Mouse (Mus musculus) gastrocnemius, postnatal 36 days (tissue): Measurements from ENCODE around the gene Adamtsl4. TPM values are rescaled to one million over a fixed set of nuclear protein-coding genes. Genes with fewer than 3 reads are reported as not detected.

ENCODE experiments used
- DNase-seq, 2 experiments: peaks; one replicate each; pipeline ENCODE4 v3.0.0; 2022
- intact Hi-C: fragments of 180-260 bp; cut with DNase I; formaldehyde crosslinking; loops from one replicate; pipeline ENCODE4 v1.15.1; 2025
- microRNA-seq, 2 experiments: library from miRNA; unstranded; fragments of <30 nt; microRNA quantifications; one replicate each; pipeline ENCODE4 v1.2.0; 2021
- total RNA-seq, 2 experiments: library from RNA; stranded (reverse); gene quantifications; 2 replicates each; pipeline ENCODE4 v1.2.3; 2021

Gene Adamtsl4
- total RNA-seq, 2 experiments from 2014 or later = 25.7 to 41.2 TPM

DNA sequence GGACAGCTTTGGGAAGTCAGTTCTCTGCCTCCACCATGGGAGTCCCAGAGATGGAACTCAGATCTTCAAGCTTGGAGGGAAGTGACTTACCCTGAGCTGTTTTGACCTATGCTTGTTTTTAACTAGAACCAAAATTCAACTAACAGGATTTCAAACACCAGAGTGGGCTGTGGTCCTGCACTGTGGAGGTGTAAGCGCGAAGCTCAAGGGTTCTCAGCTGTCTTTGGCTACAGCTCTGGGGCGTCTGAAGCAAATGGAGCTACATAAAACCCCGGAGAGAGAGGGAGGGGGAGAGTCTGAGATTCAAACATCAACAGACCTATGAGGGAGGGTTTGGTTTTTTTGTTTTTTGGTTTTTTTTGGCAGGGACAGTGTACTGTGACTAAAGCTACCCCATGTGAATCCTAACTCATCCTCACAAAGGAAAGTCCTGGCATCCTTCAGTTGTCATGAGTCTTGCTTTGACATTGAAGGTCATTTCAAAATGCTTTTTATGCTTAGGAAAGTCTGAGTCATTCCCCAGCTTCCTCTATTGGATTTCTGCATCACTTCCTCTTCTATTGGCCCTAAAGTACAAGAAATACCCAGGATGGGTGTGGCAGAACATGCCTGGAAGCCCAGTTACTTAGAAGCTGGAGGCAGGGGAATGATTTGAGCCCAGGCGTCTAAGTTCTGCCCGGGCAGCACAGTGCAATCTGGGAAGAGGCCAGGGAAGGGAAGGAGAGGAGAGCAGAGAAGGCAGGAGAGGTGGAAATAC lies 37.3 kb downstream of the Adamtsl4 start:
- intact Hi-C loops = no loop called here
- DNase-seq = peak in 1 of 2 experiments; percentile 51

DNA sequence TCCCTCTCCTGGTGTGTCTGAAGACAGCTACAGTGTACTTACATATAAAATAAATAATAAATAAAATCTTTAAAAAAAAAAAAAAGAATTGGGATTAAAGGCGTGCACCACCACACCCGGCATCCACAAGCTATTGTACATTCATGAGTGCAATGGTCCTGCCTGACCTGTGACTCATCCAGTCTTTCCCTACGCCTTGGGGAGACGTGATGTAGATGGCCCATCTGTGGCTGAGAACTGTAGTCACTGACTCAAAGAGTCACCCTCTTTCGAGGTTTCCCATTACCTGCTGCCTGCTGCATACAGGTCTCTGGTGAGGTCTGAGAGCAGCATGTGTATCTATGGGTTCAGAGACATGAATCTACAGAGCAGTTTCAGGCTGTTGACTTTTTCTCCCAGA lies 39.7 kb downstream of the Adamtsl4 start:
- no peak for DNase-seq
- intact Hi-C loops = no loop called here

DNA sequence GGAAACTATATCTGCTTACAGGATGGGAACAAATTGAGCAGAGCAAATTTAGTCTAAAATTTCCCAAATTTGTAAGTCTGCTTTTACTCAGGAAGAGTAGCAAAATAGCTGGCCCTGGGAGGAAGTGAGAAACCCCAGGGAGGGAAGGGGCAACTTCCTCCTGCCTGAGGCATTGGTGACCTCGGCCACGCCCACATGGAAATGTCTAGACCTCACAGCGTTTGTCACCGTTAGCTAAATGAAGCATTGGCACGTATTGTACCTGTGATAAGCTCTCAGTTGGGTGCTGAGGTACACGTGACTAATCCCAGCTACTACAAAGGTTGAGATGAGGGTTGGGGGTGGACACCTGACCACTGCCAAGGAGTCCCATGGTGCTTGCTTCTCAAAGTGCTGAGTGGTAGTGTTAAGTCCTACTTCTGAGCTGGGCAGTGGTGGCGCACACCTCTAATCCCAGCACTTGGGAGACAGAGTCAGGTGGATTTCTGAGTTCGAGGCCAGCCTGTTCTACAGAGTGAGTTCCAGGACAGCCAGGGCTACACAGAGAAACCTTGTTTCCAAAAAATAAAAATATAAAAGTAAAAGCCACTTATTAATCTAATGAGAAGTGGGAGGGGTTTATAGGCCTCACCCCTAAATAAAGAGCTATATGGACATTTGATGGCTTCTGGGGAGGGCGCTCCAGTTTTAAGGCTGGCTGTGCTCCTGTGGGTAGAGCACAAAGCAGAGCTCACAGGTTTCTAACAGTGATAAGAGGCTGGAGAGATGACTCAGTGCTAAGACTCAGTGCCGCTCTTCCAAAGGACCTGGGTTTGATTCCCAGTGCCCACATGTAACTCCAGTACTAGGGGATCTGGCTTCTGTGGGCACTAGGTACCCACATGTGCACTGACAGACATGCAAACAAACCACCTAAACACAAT lies 42.1 kb downstream of the Adamtsl4 start:
- intact Hi-C loops = no loop called here
- no peak for DNase-seq

DNA sequence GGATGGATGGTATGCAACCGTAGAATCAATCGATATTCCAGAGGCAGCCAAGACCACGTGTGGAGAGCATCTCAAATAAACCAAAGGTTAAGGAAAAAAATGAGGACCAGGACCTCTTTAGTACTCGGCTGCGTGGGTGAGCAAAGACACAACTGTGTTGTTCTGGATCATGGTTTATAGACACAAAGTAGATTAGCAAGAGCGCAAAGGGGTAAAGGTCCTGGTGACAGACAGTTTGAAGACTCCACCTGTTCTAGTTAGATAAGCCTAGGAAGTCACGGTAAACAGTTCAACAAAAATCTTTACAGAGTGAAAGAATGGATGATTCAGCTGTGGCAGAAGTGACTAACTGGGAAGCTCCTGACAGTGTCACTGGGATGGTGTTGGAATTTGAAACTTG lies 44.6 kb downstream of the Adamtsl4 start:
- intact Hi-C loops = no loop called here

DNA sequence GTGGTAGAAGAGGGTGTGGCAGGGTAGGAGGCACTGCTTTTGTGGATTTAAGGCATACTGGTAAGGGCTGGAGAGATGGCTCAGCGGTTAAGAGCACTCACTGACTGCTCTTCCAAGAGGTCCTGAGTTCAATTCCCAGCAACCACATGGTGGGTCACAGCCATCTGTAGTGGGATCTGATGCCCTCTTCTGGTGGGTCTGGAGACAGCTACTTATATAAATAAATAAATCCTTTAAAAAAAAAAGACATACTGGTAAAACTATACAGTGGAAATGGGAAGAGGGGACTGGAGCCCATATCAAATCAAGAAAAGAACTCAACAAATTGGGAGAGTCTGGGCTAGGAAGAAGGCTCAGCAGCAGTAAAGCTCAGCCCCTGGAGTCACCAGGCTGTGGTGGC lies 48.0 kb downstream of the Adamtsl4 start:
- no peak for DNase-seq

More for the DNA sequence above, 44.6 kb downstream of the Adamtsl4 start:
- no peak for DNase-seq

DNA sequence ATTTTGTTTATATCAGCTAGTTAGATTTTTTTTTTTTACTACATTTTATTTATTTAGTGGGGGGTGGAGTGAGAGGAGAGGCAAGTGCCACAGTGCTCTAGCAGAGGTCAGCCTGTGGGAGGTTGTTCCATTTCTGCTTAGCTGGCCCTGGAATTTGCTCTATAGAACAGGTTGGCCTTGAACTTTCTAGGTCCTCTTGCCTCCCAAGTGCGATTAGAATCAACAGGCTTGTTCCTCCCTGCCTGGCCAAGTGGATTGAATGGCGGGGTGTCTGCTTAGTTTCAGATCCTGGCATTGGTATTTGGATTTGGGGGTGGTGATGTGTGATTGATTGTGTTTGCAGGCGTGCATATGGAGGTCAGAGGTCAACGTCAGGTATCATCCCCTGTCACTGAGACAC lies 51.6 kb downstream of the Adamtsl4 start:
- intact Hi-C loops = no loop called here
- no peak for DNase-seq

More for the DNA sequence above, 48.0 kb downstream of the Adamtsl4 start:
- intact Hi-C loops = no loop called here

DNA sequence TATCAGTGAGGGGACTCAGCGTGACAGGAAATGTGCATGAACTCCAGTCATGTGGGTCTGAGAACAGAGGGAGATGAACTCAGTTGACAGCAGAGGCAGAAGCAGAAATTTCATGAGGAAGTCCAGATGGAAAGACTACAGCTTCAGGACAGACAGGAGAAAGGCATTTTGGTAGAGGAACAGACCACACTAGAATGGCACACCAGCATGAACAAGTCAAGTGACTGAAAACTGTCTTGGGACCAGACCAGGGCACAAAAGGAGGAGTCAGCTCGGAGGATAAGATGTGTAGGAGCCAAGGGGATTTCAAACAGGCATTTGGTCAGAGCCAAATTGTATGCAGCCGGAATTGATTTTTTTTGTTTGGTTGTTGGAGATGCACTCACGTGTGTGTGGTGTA lies 52.1 kb downstream of the Adamtsl4 start:
- no peak for DNase-seq
- intact Hi-C loops = no loop called here

DNA sequence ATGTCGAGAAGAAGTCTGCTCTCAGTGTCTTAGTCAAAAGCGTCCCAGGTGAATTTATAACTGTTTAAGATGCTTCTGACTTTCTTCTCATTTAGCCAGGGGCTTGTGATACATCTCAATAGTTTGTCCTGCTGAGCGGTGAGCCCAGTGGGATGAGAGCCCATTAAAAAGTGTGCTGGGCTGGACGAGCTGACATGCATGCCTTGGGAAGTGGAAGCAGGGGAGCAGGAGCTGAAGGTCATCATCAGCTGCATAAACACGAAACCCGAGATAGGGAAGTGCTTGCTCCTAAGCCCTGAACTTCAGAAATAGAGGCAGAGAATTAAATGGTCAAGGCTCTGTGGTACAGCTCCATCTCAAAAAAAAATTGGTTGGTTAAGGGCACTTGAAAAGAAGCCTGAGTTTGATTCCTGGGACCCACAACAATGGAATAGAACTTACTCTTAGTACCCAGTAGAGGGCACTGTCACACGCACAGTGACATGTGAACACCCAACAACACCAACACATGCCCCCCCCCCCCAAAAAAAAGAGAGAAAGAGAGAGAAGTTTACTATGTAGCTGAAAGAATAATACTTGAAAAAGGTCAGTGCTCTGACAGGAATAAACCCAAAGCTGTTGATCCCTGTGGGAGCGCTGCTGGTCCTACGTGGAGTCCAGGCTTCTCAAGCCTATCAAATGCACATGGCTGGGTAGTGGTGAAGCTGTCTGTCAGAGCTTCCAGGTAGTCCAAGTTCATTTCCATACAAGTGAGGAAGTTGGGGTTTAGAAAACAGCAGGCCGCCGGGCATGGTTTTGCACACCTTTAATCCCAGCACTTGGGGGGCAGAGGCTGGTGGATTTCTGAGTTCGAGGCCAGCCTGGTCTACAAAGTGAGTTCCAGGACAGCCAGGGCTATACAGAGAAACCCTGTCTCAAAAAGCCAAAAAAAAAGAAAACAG lies 54.8 kb downstream of the Adamtsl4 start:
- intact Hi-C loops = loop anchor here (5.0 kb wide), 2 partner anchors 44 to 119 kb away; no protein-coding TSS in a partner anchor
- no peak for DNase-seq

DNA sequence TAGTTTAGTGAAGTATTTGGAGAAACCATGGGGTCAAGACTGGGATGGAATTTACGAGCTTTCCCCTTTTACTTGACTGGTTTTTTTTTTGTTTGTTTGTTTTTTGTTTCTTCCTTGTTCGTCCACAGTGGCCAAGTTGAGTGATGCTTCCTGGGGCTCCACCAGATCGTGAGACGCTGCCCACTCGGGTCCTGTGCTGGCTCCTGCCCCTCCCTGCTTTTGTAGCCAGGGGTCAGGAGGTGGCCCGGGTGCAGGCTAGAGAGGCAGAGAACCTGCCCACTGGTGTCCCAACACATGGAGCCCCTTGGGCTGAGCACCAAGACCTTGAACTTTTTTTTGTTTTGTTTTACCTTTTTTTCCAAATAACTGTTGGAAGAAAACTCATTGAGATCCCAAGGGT lies 56.4 kb downstream of the Adamtsl4 start:
- intact Hi-C loops = loop anchor here (5.0 kb wide), 2 partner anchors 46 to 121 kb away; no protein-coding TSS in a partner anchor
- DNase-seq = no peak

DNA sequence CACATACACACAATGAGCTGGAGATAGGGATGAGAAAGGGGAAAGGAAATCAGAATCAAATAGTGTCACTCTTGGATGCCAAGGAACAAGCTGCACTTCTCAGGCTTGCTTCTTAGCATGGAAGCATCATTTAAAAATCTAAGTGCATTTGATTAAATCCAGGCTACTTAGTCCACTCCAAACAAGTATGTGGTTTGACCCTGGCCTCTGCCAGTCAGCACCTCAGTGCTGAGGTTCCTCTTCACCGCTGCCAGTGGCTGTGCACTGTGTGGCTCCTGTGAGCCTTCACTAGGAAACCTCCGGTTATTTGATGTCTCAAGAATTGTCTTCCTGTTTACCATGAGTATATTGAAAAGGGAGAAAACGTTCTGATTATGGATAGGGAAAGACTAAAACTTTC lies 56.9 kb downstream of the Adamtsl4 start:
- DNase-seq = no peak
- intact Hi-C loops = loop anchor here (5.0 kb wide), 2 partner anchors 46 to 121 kb away; no protein-coding TSS in a partner anchor

DNA sequence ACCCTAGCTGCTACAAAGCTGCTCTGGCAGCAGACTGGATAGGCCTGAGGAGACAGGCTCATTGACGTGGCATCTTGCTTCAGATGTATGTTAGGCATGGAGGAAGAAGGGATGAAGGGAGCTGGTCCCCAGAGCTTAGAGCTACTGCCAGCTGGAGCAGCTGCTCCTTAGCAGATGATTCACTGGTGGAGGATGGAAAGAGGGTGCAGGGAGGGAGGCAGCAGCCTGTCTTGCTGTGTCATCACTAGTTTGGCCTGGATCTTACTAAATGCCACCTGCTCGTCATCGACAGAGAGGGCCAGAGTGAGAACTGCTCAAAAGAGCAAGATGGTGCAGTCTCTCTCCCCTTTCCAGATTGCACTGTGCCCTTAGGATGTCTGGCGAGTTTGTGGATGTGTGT lies 58.0 kb downstream of the Adamtsl4 start:
- DNase-seq = no peak
- intact Hi-C loops = loop anchor here (5.0 kb wide), 2 partner anchors 48 to 123 kb away; no protein-coding TSS in a partner anchor

DNA sequence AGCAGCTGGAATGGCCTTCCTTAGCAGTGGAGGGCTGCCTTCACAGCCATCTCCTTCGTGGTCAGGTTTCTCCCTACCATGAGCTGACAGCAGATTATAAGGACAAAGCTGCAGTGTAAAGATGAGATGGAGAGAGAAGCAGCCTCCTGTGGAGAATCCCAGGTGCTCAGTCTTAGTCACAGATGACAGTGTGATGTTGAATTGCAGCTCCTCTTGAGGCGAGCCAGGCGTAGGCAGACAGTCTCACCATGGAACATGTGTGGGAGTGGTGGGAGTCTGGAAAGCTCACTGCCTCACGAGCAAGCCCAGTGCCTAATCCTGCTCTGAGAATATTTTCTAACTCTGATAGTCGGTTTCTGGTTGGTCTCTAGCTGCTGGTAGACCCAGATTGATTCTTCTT lies 60.0 kb downstream of the Adamtsl4 start:
- DNase-seq = no peak
- intact Hi-C loops = no loop called here

Small RNA genes lying within 50 kb of the gene (microRNA-seq; reads per million reads assigned to microRNA genes)
- gene Mir7014 = 0 to 0.36 reads per million in 2 experiments

Other genes starting within 250 kb of the Adamtsl4 start
- 1 to 10 TPM; 8.4 to 9.0 TPM for gene Ctsk, start 188.7 kb downstream of the Adamtsl4 start, total RNA-seq
- gene Ctss, start 161.1 kb downstream of the Adamtsl4 start, total RNA-seq = 1 to 10 TPM; 3.0 to 5.9 TPM
- gene Hormad1, start 128.2 kb downstream of the Adamtsl4 start, total RNA-seq = not detected
- 10 to 100 TPM in 1 of 2 experiments, 1 to 10 TPM in 1; 8.0 to 10.1 TPM for gene Golph3l, start 99.0 kb downstream of the Adamtsl4 start, total RNA-seq
- gene Ensa, start 62.9 kb downstream of the Adamtsl4 start, total RNA-seq = 10 to 100 TPM; 85.6 to 96.1 TPM
- 100 to 1,000 TPM; 109 to 130 TPM for gene Mcl1, start 29.1 kb downstream of the Adamtsl4 start, total RNA-seq
- gene Ecm1, start 51.7 kb upstream of the Adamtsl4 start, total RNA-seq = 10 to 100 TPM; 14.3 to 28.4 TPM
- 10 to 100 TPM; 28.0 to 28.7 TPM for gene Tars2, start 72.3 kb upstream of the Adamtsl4 start, total RNA-seq
- gene Rprd2, start 130.9 kb upstream of the Adamtsl4 start, total RNA-seq = 10 to 100 TPM; 27.8 to 36.1 TPM
- gene Prpf3, start 168.0 kb upstream of the Adamtsl4 start, total RNA-seq = 10 to 100 TPM; 12.5 to 14.5 TPM
- gene Mrps21, start 183.6 kb upstream of the Adamtsl4 start, total RNA-seq = 100 to 1,000 TPM; 289 to 304 TPM
- 1 to 10 TPM; 4.4 to 7.9 TPM for gene Ciart, start 194.3 kb upstream of the Adamtsl4 start, total RNA-seq
- gene BC028528, start 204.1 kb upstream of the Adamtsl4 start, total RNA-seq = 1 to 10 TPM; 1.8 to 4.0 TPM
- 10 to 100 TPM; 41.7 to 48.0 TPM for gene Aph1a, start 206.1 kb upstream of the Adamtsl4 start, total RNA-seq
- gene Car14, start 216.8 kb upstream of the Adamtsl4 start, total RNA-seq = 10 to 100 TPM; 71.9 to 92.1 TPM
- 10 to 100 TPM; 67.1 to 71.1 TPM for gene Anp32e, start 241.3 kb upstream of the Adamtsl4 start, total RNA-seq